Mouse (Mus musculus): ENCODE measurements at regions not wholly inside any gene's neighbourhood (a gene's known extent, or its start where the extent isn't known, plus 50 kb on each side); places are given as distances from the start of the nearest gene placed in this dataset.

DNA sequence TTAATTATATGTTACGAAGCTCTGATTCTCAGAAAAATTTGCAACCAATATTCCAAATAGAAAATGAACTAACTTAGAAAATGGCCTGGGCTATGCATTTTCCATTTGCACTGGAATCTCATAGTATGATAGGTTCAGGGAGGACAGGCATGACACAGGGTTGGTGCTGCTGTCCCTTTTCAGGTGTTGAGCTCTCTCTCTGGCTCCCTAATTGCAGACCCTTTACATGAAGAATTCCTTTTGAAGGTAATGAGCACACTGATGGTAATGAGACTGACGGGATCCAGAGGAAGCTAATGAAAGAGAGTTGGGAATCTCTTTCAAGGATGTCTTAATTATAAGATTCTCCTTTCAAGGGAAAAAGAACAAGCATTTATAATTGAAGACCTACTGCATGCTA is 87.6 kb downstream of the Serpinb8 start:
- no peak overlapping the region for H3K9ac ChIP-seq (ENCODE audit: low read depth, poor library complexity, severe bottlenecking)
- no peaks in the 10 kb centered on the region for H3K27me3 ChIP-seq (ENCODE audit: control insufficient read depth, insufficient read depth, low read length, poor library complexity, severe bottlenecking)
- no peaks in the 10 kb centered on the region for H3K9me3 ChIP-seq (replicated peaks; ENCODE audit: control insufficient read depth, insufficient read depth, low read length, poor library complexity, severe bottlenecking)
- H3K36me3 ChIP-seq (ENCODE audit: control insufficient read depth, insufficient read depth, low read length, poor library complexity, severe bottlenecking) = no peaks in the 10 kb centered on the region
- TF ChIP-seq POLR2A (IDR thresholded peaks at IDR 0.05; ENCODE audit: insufficient read depth, low read length) (no peak), EP300 (IDR thresholded peaks at IDR 0.05; ENCODE audit: insufficient read depth, low read depth, low read length) (no peak), CTCF (IDR thresholded peaks at IDR 0.05; ENCODE audit: low read depth, low read length) (no peak)
- no peaks in the 10 kb centered on the region for H3K4me1 ChIP-seq (ENCODE audit: control insufficient read depth, insufficient read depth, low read length)
- H3K4me3 ChIP-seq (ENCODE audit: low read depth, low read length) = no peak overlapping the region
- no peak overlapping the region for H3K27ac ChIP-seq (ENCODE audit: insufficient read depth, low read length)

DNA sequence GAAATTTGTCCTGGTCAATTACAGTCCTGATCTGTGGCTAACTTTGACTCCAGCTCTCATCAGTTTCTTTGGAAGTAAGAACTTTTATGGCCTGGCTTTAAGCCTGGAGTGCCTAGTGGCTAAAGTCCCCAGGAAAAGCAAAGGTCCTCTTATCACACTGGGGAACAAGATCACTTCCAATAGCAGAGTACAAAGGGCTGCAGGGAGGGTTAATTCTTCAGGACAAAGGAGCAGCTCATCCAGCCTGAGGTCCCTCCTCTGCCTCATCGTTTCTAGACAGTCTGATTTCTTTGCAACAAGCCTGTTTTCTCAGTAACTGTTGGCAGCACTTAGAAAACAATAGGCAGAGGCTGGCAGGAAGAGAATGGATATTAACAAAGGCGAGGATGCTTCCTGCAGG is 107.1 kb downstream of the Serpinb8 start:
- Histone ChIP-seq H3K4me1 (ENCODE audit: control insufficient read depth, insufficient read depth, low read length) (no peaks in the 10 kb centered on the region), H3K36me3 (ENCODE audit: control insufficient read depth, insufficient read depth, low read length, poor library complexity, severe bottlenecking) (no peaks in the 10 kb centered on the region), H3K4me3 (ENCODE audit: low read depth, low read length) (no peak overlapping the region), H3K27ac (ENCODE audit: insufficient read depth, low read length) (no peak overlapping the region), H3K9me3 (replicated peaks; ENCODE audit: control insufficient read depth, insufficient read depth, low read length, poor library complexity, severe bottlenecking) (no peaks in the 10 kb centered on the region), H3K9ac (ENCODE audit: low read depth, poor library complexity, severe bottlenecking) (no peak overlapping the region), H3K27me3 (ENCODE audit: control insufficient read depth, insufficient read depth, low read length, poor library complexity, severe bottlenecking) (no peaks in the 10 kb centered on the region)
- TF ChIP-seq POLR2A (IDR thresholded peaks at IDR 0.05; ENCODE audit: insufficient read depth, low read length) (no peak), EP300 (IDR thresholded peaks at IDR 0.05; ENCODE audit: insufficient read depth, low read depth, low read length) (no peak), CTCF (IDR thresholded peaks at IDR 0.05; ENCODE audit: low read depth, low read length) (no peak)

DNA sequence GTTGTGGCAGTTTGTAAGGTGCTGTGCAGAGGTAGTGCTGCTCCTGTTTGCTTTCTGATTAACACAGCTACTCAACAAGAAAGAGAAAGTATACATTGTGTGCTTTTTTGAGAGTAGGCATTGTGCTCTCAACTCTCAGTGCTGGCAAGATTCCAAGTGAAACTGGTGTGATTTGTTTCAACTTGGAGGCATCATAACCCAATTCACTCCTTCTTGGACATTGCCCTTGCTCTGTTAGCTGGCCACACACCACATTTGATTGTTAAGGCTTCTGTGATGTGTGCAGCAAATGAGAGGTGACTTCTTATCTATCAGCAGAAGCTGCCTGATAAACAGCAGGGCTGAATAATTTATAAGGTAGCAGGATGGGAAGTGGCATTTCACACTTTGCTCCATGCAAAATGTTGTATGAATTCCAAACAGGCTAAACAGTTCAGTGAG is 116.3 kb downstream of the Serpinb8 start:
- H3K4me1 ChIP-seq (ENCODE audit: control insufficient read depth, insufficient read depth, low read length) = no peaks in the 10 kb centered on the region
- no peaks in the 10 kb centered on the region for H3K9me3 ChIP-seq (replicated peaks; ENCODE audit: control insufficient read depth, insufficient read depth, low read length, poor library complexity, severe bottlenecking)
- TF ChIP-seq EP300 (IDR thresholded peaks at IDR 0.05; ENCODE audit: insufficient read depth, low read depth, low read length) (no peak), POLR2A (IDR thresholded peaks at IDR 0.05; ENCODE audit: insufficient read depth, low read length) (no peak), CTCF (IDR thresholded peaks at IDR 0.05; ENCODE audit: low read depth, low read length) (no peak)
- no peak overlapping the region for H3K4me3 ChIP-seq (ENCODE audit: low read depth, low read length)
- H3K36me3 ChIP-seq (ENCODE audit: control insufficient read depth, insufficient read depth, low read length, poor library complexity, severe bottlenecking) = no peaks in the 10 kb centered on the region
- H3K27ac ChIP-seq (ENCODE audit: insufficient read depth, low read length) = no peak overlapping the region
- H3K27me3 ChIP-seq (ENCODE audit: control insufficient read depth, insufficient read depth, low read length, poor library complexity, severe bottlenecking) = no peaks in the 10 kb centered on the region
- H3K9ac ChIP-seq (ENCODE audit: low read depth, poor library complexity, severe bottlenecking) = no peak overlapping the region

DNA sequence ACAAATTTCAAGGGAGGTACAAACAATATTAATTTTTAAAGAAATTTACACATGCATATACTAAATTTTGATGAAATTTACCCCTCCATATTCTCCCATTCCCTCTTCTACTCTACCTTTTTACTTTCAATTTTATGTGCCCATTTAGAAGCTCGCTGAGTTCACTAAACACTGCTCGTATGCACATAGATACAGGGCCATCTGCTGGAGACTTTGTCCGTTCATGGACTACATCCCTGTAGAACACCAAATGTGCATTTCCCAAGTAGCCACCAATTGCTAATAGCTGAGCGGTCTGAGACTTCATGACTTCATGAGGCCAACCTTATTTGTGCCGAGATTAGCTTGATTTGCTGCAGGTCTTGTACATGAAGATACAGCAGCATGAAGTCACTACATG is 118.8 kb downstream of the Serpinb8 start:
- H3K9me3 ChIP-seq (replicated peaks; ENCODE audit: control insufficient read depth, insufficient read depth, low read length, poor library complexity, severe bottlenecking) = no peaks in the 10 kb centered on the region
- H3K27ac ChIP-seq (ENCODE audit: insufficient read depth, low read length) = no peak overlapping the region
- no peak overlapping the region for H3K4me3 ChIP-seq (ENCODE audit: low read depth, low read length)
- H3K27me3 ChIP-seq (ENCODE audit: control insufficient read depth, insufficient read depth, low read length, poor library complexity, severe bottlenecking) = no peaks in the 10 kb centered on the region
- no peak overlapping the region for H3K9ac ChIP-seq (ENCODE audit: low read depth, poor library complexity, severe bottlenecking)
- H3K36me3 ChIP-seq (ENCODE audit: control insufficient read depth, insufficient read depth, low read length, poor library complexity, severe bottlenecking) = no peaks in the 10 kb centered on the region
- no peak for TF ChIP-seq EP300 (IDR thresholded peaks at IDR 0.05; ENCODE audit: insufficient read depth, low read depth, low read length)
- no peak for TF ChIP-seq POLR2A (IDR thresholded peaks at IDR 0.05; ENCODE audit: insufficient read depth, low read length)
- no peak for TF ChIP-seq CTCF (IDR thresholded peaks at IDR 0.05; ENCODE audit: low read depth, low read length)
- no peaks in the 10 kb centered on the region for H3K4me1 ChIP-seq (ENCODE audit: control insufficient read depth, insufficient read depth, low read length)

DNA sequence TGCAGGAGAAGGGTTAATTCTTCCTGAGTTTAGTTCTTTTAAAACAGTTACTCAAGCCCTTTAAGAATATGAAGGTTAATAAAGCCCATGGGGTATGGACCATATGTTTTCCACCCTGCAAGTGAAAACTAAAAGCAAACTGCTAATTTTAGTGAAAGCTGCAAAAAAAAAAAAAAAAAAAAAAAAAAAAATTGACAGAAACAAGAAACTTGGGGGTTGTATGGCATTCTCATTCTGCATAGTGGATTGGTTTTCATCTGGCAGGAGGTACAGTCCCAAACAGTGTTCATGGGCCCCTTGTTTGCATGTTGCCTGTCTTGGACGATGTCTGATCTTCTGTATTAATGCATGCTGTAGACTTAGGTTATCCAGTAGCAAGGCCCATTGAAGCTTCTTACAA is 125.1 kb downstream of the Serpinb8 start:
- Histone ChIP-seq H3K9ac (ENCODE audit: low read depth, poor library complexity, severe bottlenecking) (no peak overlapping the region), H3K27me3 (ENCODE audit: control insufficient read depth, insufficient read depth, low read length, poor library complexity, severe bottlenecking) (no peaks in the 10 kb centered on the region), H3K27ac (ENCODE audit: insufficient read depth, low read length) (no peak overlapping the region), H3K4me1 (ENCODE audit: control insufficient read depth, insufficient read depth, low read length) (no peaks in the 10 kb centered on the region), H3K36me3 (ENCODE audit: control insufficient read depth, insufficient read depth, low read length, poor library complexity, severe bottlenecking) (no peaks in the 10 kb centered on the region), H3K4me3 (ENCODE audit: low read depth, low read length) (no peak overlapping the region), H3K9me3 (replicated peaks; ENCODE audit: control insufficient read depth, insufficient read depth, low read length, poor library complexity, severe bottlenecking) (no peaks in the 10 kb centered on the region)
- TF ChIP-seq CTCF (IDR thresholded peaks at IDR 0.05; ENCODE audit: low read depth, low read length) (no peak), POLR2A (IDR thresholded peaks at IDR 0.05; ENCODE audit: insufficient read depth, low read length) (no peak), EP300 (IDR thresholded peaks at IDR 0.05; ENCODE audit: insufficient read depth, low read depth, low read length) (no peak)

DNA sequence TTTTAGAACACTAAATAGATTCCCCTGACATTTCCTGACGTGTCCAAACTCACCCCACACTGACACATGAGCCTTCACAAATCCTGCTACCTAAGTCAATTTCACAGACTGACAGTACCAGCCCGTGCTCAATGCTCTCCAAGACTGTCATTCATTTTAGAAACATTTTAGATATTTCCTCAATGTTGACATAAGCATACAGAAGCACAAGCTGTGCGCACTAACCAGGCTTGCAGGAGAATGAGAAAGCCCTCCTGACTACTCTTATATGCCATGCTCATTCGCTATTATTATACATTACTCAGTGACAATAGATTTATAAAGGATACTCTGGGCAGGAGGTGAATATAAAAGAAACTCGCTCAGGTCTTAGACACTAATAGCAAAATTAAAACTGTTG is 129.5 kb downstream of the Serpinb8 start:
- Histone ChIP-seq H3K9ac (ENCODE audit: low read depth, poor library complexity, severe bottlenecking) (no peak overlapping the region), H3K36me3 (ENCODE audit: control insufficient read depth, insufficient read depth, low read length, poor library complexity, severe bottlenecking) (no peaks in the 10 kb centered on the region), H3K27ac (ENCODE audit: insufficient read depth, low read length) (no peak overlapping the region), H3K9me3 (replicated peaks; ENCODE audit: control insufficient read depth, insufficient read depth, low read length, poor library complexity, severe bottlenecking) (no peaks in the 10 kb centered on the region), H3K4me3 (ENCODE audit: low read depth, low read length) (no peak overlapping the region), H3K4me1 (ENCODE audit: control insufficient read depth, insufficient read depth, low read length) (no peaks in the 10 kb centered on the region), H3K27me3 (ENCODE audit: control insufficient read depth, insufficient read depth, low read length, poor library complexity, severe bottlenecking) (no peaks in the 10 kb centered on the region)
- TF ChIP-seq POLR2A (IDR thresholded peaks at IDR 0.05; ENCODE audit: insufficient read depth, low read length) (no peak), EP300 (IDR thresholded peaks at IDR 0.05; ENCODE audit: insufficient read depth, low read depth, low read length) (no peak), CTCF (IDR thresholded peaks at IDR 0.05; ENCODE audit: low read depth, low read length) (no peak)

Data from ES-Bruce4 (cell line).